Mouse (Mus musculus): ENCODE data around the gene Dscam. TPM values are rescaled to one million over a fixed set of nuclear protein-coding genes. Genes with fewer than 3 reads are reported as not detected.
A peak's percentile ranks its signal among the peaks of the same experiment; 100 is the strongest.
"Not testable (repeated sequence)": the region's sequence is repeated elsewhere in the genome, so short reads cannot be mapped to it uniquely, and the experiment has no call there.

Dscam gene
- polyA plus RNA-seq, 1 experiment, result 0.10 TPM

GRCm38 (mm10) chr16:96907081-96907480, 263.5 kb downstream of the Dscam start:
- DNase-seq (ENCODE audit: low read depth, low spot score), result no peak
- 76% methylated on average over 1 of the region's 1 CpGs for WGBS

- 60% methylated on average over 2 of the region's 2 CpGs for WGBS
- DNase-seq (ENCODE audit: low read depth, low spot score), result no peak
Observed at GRCm38 (mm10) chr16:96906630-96907029, 263.9 kb downstream of the Dscam start.

- WGBS, result 43% methylated on average over 2 of the region's 2 CpGs
- DNase-seq (ENCODE audit: low read depth, low spot score), result no peak
Observed at GRCm38 (mm10) chr16:96904761-96905160, 265.8 kb downstream of the Dscam start.

- WGBS, result 42% methylated on average over 2 of the region's 2 CpGs
- no peak for DNase-seq (ENCODE audit: low read depth, low spot score)
Observed at GRCm38 (mm10) chr16:96904359-96904758, 266.2 kb downstream of the Dscam start.

- DNase-seq (ENCODE audit: low read depth, low spot score), result no peak
Observed at GRCm38 (mm10) chr16:96902596-96902995, 268.0 kb downstream of the Dscam start.

- no peak for DNase-seq (ENCODE audit: low read depth, low spot score)
- WGBS, result 61% methylated on average over 3 of the region's 3 CpGs
Observed at GRCm38 (mm10) chr16:96901234-96902014, 269.1 kb downstream of the Dscam start.

GRCm38 (mm10) chr16:96899329-96899728, 271.2 kb downstream of the Dscam start:
- no peak for DNase-seq (ENCODE audit: low read depth, low spot score)

GRCm38 (mm10) chr16:96896510-96897133, 273.9 kb downstream of the Dscam start:
- DNase-seq (ENCODE audit: low read depth, low spot score), result peak; percentile 2
- WGBS, result 60% methylated on average over 10 of the region's 10 CpGs

- no peak for DNase-seq (ENCODE audit: low read depth, low spot score)
Observed at GRCm38 (mm10) chr16:96888036-96888435, 282.5 kb downstream of the Dscam start.

GRCm38 (mm10) chr16:96885817-96886216, 284.7 kb downstream of the Dscam start:
- WGBS, result 66% methylated on average over 2 of the region's 2 CpGs
- DNase-seq (ENCODE audit: low read depth, low spot score), result no peak

More at GRCm38 (mm10) chr16:96888036-96888435, 282.5 kb downstream of the Dscam start:
- WGBS, result 60% methylated on average over 1 of the region's 1 CpGs

- not testable (repeated sequence) for DNase-seq (ENCODE audit: low read depth, low spot score)
- WGBS, result 64% methylated on average over 3 of the region's 3 CpGs
Observed at GRCm38 (mm10) chr16:96884590-96884989, 286.0 kb downstream of the Dscam start.

- DNase-seq (ENCODE audit: low read depth, low spot score), result no peak
- WGBS, result 43% methylated on average over 4 of the region's 4 CpGs
Observed at GRCm38 (mm10) chr16:96877271-96877670, 293.3 kb downstream of the Dscam start.

GRCm38 (mm10) chr16:96872799-96873198, 297.8 kb downstream of the Dscam start:
- no peak for DNase-seq (ENCODE audit: low read depth, low spot score)
- 59% methylated on average over 7 of the region's 7 CpGs for WGBS

GRCm38 (mm10) chr16:96857571-96857970, 313.0 kb downstream of the Dscam start:
- WGBS, result 18% methylated on average over 2 of the region's 2 CpGs
- no peak for DNase-seq (ENCODE audit: low read depth, low spot score)

GRCm38 (mm10) chr16:96855060-96855459, 315.5 kb downstream of the Dscam start:
- WGBS, result 68% methylated on average over 4 of the region's 4 CpGs
- DNase-seq (ENCODE audit: low read depth, low spot score), result no peak

GRCm38 (mm10) chr16:96852383-96852782, 318.2 kb downstream of the Dscam start:
- 30% methylated on average over 4 of the region's 4 CpGs for WGBS
- no peak for DNase-seq (ENCODE audit: low read depth, low spot score)

- no peak for DNase-seq (ENCODE audit: low read depth, low spot score)
- WGBS, result 76% methylated on average over 6 of the region's 6 CpGs
Observed at GRCm38 (mm10) chr16:96848916-96849315, 321.6 kb downstream of the Dscam start.

GRCm38 (mm10) chr16:96846585-96846984, 324.0 kb downstream of the Dscam start:
- DNase-seq (ENCODE audit: low read depth, low spot score), result no peak
- WGBS, result 55% methylated on average over 1 of the region's 1 CpGs

- 51% methylated on average over 3 of the region's 3 CpGs for WGBS
- DNase-seq (ENCODE audit: low read depth, low spot score), result no peak
Observed at GRCm38 (mm10) chr16:96846113-96846512, 324.4 kb downstream of the Dscam start.

- 62% methylated on average over 3 of the region's 3 CpGs for WGBS
- DNase-seq (ENCODE audit: low read depth, low spot score), result no peak
Observed at GRCm38 (mm10) chr16:96845475-96846098, 325.0 kb downstream of the Dscam start.

Measured in large intestine, adult 2 months (tissue).